Mouse (Mus musculus) forebrain, embryonic 16.5 days (tissue): ENCODE data around the gene Rpl7a. TPM values are rescaled to one million over a fixed set of nuclear protein-coding genes. Genes with fewer than 3 reads are reported as not detected.

Experiments
- ATAC-seq: fragments of 200-750 bp; cut with Nextera tagmentation; 2 replicates; pipeline ENCODE4 v1.8.0; 2017; ENCODE audit warnings: mild to moderate bottlenecking, moderate library complexity
- H3K27ac ChIP-seq: fragments of 300-500 bp; sonication (generic); 2 replicates; pipeline ENCODE4 v1.5.1; 2014; ENCODE audit warnings: low read length, control low read depth
- H3K27me3 ChIP-seq: fragments of 300-500 bp; sonication (generic); replicated peaks from 2 replicates; pipeline ENCODE4 v1.6.1; 2014; ENCODE audit warnings: low read length; ENCODE audit not compliant: control insufficient read depth, insufficient read depth
- H3K36me3 ChIP-seq: fragments of 300-500 bp; sonication (generic); 2 replicates; pipeline ENCODE4 v1.6.1; 2014; ENCODE audit not compliant: control insufficient read depth, insufficient read depth
- H3K4me1 ChIP-seq: fragments of 300-500 bp; sonication (generic); replicated peaks from 2 replicates; pipeline ENCODE4 v1.6.1; 2014; ENCODE audit warnings: low read length; ENCODE audit not compliant: control insufficient read depth, insufficient read depth
- H3K4me2 ChIP-seq: fragments of 300-500 bp; sonication (generic); 2 replicates; pipeline ENCODE4 v1.6.1; 2014; ENCODE audit warnings: mild to moderate bottlenecking, low read length, control low read depth
- H3K4me3 ChIP-seq: fragments of 300-500 bp; sonication (generic); replicated peaks from 2 replicates; pipeline ENCODE4 v1.5.1; 2014; ENCODE audit warnings: mild to moderate bottlenecking, low read length, control low read depth
- H3K9ac ChIP-seq: fragments of 300-500 bp; sonication (generic); replicated peaks from 2 replicates; pipeline ENCODE4 v1.6.1; 2014; ENCODE audit warnings: low read depth, low read length, control low read depth
- H3K9me3 ChIP-seq: fragments of 300-500 bp; sonication (generic); 2 replicates; pipeline ENCODE4 v1.6.1; 2016; ENCODE audit warnings: low read length; ENCODE audit not compliant: control insufficient read depth
- WGBS: fragments of 180-500 bp; shearing (Covaris S2); extraction: QIAGEN DNeasy Blood & Tissue Kit; methylation state at CpG from one replicate; pipeline ENCODE4 v1.1.7; 2014; 5-methylcytosine and 5-hydroxymethylcytosine counted together
- polyA plus RNA-seq: library from polyadenylated mRNA; unstranded; fragments of >200 nt; fragmentation: Nextera tagmentation; extraction: Ambion mirVana; gene quantifications from 2 replicates; pipeline ENCODE4 v1.2.1, GENCODE M21; 2015

Rpl7a gene
- polyA plus RNA-seq, 1 experiment from 2014 or later: 501 TPM

GRCm38 (mm10) chr2:26951346-26951905, 40.9 kb downstream of the Rpl7a start:
- Histone ChIP-seq H3K9ac (no peak overlapping the region), H3K4me1 (0 out of 2 replicates have a peak, but pooled peaks cover 3% of the 10 kb centered on the region), H3K27me3 (no peaks in the 10 kb centered on the region), H3K4me2 (no peak overlapping the region), H3K9me3 (no peaks in the 10 kb centered on the region), H3K4me3 (no peak overlapping the region), H3K36me3 (peaks cover 19% of the 10 kb centered on the region), H3K27ac (no peak overlapping the region)
- ATAC-seq: no peak
- 92% methylated on average over 8 of the region's 8 CpGs for WGBS

GRCm38 (mm10) chr2:26952193-26952592, 41.6 kb downstream of the Rpl7a start:
- Histone ChIP-seq H3K27me3 (no peaks in the 10 kb centered on the region), H3K4me3 (no peak overlapping the region), H3K9me3 (no peaks in the 10 kb centered on the region), H3K27ac (no peak overlapping the region), H3K4me2 (no peak overlapping the region), H3K4me1 (0 out of 2 replicates have a peak, but pooled peaks cover 3% of the 10 kb centered on the region), H3K36me3 (peaks cover 24% of the 10 kb centered on the region), H3K9ac (no peak overlapping the region)
- no peak for ATAC-seq
- 95% methylated on average over 4 of the region's 4 CpGs for WGBS

DNA sequence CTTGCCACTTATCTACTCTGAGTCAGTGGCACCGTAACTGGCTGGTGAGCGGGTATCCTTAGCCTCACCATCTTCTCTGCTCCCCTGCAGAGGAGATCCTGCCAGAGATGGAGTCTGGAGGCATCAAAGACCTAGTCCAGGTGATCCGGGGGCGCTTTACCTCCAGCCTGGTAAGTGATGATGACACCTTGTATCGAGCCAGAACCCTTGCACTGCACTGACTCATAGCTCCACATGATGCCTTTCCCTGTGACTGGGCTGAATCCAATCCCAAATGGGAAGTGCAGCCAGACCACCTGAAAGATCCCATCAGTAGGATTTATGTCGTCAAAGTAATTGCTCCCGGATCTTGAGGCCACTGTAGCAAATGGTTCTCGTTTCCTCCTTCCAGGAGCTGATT, 42.3 kb downstream of the Rpl7a start:
- H3K27me3 ChIP-seq: no peaks in the 10 kb centered on the region
- no peak overlapping the region for H3K9ac ChIP-seq
- H3K4me3 ChIP-seq: no peak overlapping the region
- H3K9me3 ChIP-seq: no peaks in the 10 kb centered on the region
- 0 out of 2 replicates have a peak, but pooled peaks cover under 1% of the 10 kb centered on the region for H3K4me1 ChIP-seq
- no peak for ATAC-seq
- H3K27ac ChIP-seq: no peak overlapping the region
- H3K36me3 ChIP-seq: peaks cover 29% of the 10 kb centered on the region
- no peak overlapping the region for H3K4me2 ChIP-seq
- 91% methylated on average over 8 of the region's 8 CpGs for WGBS

DNA sequence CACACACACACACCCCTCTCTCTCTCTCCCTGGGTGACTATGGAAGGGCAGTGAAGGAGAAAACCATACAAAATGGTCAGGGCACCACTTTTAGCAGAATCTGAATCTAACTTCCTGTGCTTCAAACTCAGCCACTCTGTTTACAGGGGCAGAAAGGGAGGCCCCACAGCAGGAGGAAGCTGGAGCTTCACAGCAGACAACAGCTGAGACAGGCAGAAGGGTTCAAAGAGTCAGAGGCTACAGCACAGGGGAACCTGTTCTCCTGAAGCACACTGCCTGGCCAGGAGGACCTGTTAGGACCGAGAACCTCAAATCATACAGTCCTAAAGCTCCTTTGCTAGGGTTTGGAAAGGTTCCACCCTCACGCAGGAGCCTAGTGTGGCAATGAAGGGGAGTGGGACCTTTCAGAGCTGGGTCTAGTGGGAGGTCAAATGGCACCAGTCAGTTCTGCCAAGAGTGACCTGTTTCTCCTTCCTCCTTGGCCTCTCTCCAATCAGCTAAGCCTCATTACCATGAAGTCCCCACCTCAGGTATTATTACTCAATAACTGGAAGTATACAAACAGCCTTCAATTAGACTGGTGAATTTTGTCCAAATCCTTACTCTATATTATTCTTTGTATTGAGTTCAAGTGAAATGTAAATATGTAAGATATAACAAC, 44.3 kb downstream of the Rpl7a start:
- no peak for ATAC-seq
- H3K36me3 ChIP-seq: peaks cover 37% of the 10 kb centered on the region
- no peak overlapping the region for H3K4me3 ChIP-seq
- H3K4me2 ChIP-seq: no peak overlapping the region
- WGBS: 89% methylated on average over 2 of the region's 2 CpGs
- H3K27me3 ChIP-seq: no peaks in the 10 kb centered on the region
- H3K27ac ChIP-seq: no peak overlapping the region
- H3K9ac ChIP-seq: no peak overlapping the region
- H3K4me1 ChIP-seq: no peaks in the 10 kb centered on the region
- H3K9me3 ChIP-seq: no peaks in the 10 kb centered on the region

- peaks cover 7% of the 10 kb centered on the region for H3K4me1 ChIP-seq
- H3K27ac ChIP-seq: no peak overlapping the region
- no peak overlapping the region for H3K9ac ChIP-seq
- H3K27me3 ChIP-seq: no peaks in the 10 kb centered on the region
- H3K4me3 ChIP-seq: no peak overlapping the region
- WGBS: 95% methylated on average over 12 of the region's 12 CpGs
- H3K4me2 ChIP-seq: no peak overlapping the region
- H3K9me3 ChIP-seq: no peaks in the 10 kb centered on the region
- H3K36me3 ChIP-seq: peaks cover 34% of the 10 kb centered on the region
- no peak for ATAC-seq
Observed at GRCm38 (mm10) chr2:26956811-26957487, 46.4 kb downstream of the Rpl7a start.

- H3K4me2 ChIP-seq: no peak overlapping the region
- no peak for ATAC-seq
- no peak overlapping the region for H3K9ac ChIP-seq
- H3K27me3 ChIP-seq: no peaks in the 10 kb centered on the region
- no peaks in the 10 kb centered on the region for H3K9me3 ChIP-seq
- H3K27ac ChIP-seq: no peak overlapping the region
- 84% methylated on average over 2 of the region's 2 CpGs for WGBS
- peaks cover 11% of the 10 kb centered on the region for H3K4me1 ChIP-seq
- no peak overlapping the region for H3K4me3 ChIP-seq
- H3K36me3 ChIP-seq: peaks cover 34% of the 10 kb centered on the region
Observed at GRCm38 (mm10) chr2:26957488-26957859, 46.9 kb downstream of the Rpl7a start.

GRCm38 (mm10) chr2:26960756-26961155, 50.2 kb downstream of the Rpl7a start:
- Histone ChIP-seq H3K27me3 (no peaks in the 10 kb centered on the region), H3K27ac (no peak overlapping the region), H3K4me3 (no peak overlapping the region), H3K4me1 (peaks cover 27% of the 10 kb centered on the region), H3K4me2 (no peak overlapping the region), H3K9ac (no peak overlapping the region), H3K9me3 (no peaks in the 10 kb centered on the region), H3K36me3 (peaks cover 23% of the 10 kb centered on the region)
- no peak for ATAC-seq
- 78% methylated on average over 4 of the region's 4 CpGs for WGBS

Other genes with a start within 250 kb of the Rpl7a start
- gene Lcn4, start 239.5 kb upstream of the Rpl7a start, polyA plus RNA-seq: not detected in 2 replicates
- gene Abo, start 45.8 kb upstream of the Rpl7a start, polyA plus RNA-seq: not detected in 2 replicates
- 29.1 and 32.1 TPM in 2 replicates for gene Surf6, start 7.9 kb upstream of the Rpl7a start, polyA plus RNA-seq
- gene Med22, start 87 bp upstream of the Rpl7a start, polyA plus RNA-seq: 177 and 180 TPM in 2 replicates
- 59.7 and 62.0 TPM in 2 replicates for gene Surf2, start 5.6 kb downstream of the Rpl7a start, polyA plus RNA-seq
- 69.9 and 82.1 TPM in 2 replicates for gene Surf1, start 5.8 kb downstream of the Rpl7a start, polyA plus RNA-seq
- 110 and 112 TPM in 2 replicates for gene Surf4, start 23.2 kb downstream of the Rpl7a start, polyA plus RNA-seq
- gene Stkld1, start 23.3 kb downstream of the Rpl7a start, polyA plus RNA-seq: 0.36 TPM in 1 of 2 replicates, not detected in the other
- 39.5 and 40.2 TPM in 2 replicates for gene Rexo4, start 53.6 kb downstream of the Rpl7a start, polyA plus RNA-seq
- 0.38 TPM in 1 of 2 replicates, not detected in the other for gene Adamts13, start 62.7 kb downstream of the Rpl7a start, polyA plus RNA-seq
- gene Cacfd1, start 99.2 kb downstream of the Rpl7a start, polyA plus RNA-seq: 109 and 125 TPM in 2 replicates
- 6.1 and 7.1 TPM in 2 replicates for gene Slc2a6, start 117.2 kb downstream of the Rpl7a start, polyA plus RNA-seq
- gene Mymk, start 161.4 kb downstream of the Rpl7a start, polyA plus RNA-seq: not detected in 2 replicates
- 11.6 and 14.2 TPM in 2 replicates for gene Adamtsl2, start 168.6 kb downstream of the Rpl7a start, polyA plus RNA-seq
- gene Fam163b, start 231.7 kb downstream of the Rpl7a start, polyA plus RNA-seq: 5.0 and 7.1 TPM in 2 replicates